Mouse (Mus musculus) erythroblast, embryonic 14.5 days (primary cell): ENCODE data around the gene Olfr1436.

Experiments used
- GATA1 ChIP-seq: IDR thresholded peaks from 2 replicates; pipeline ENCODE4 v1.6.1; 2012; ENCODE audit warnings: low read length, inconsistent platforms, mixed read lengths
- TAL1 ChIP-seq: IDR thresholded peaks from 3 replicates; pipeline ENCODE4 v1.6.1; 2012; ENCODE audit warnings: low read length, inconsistent platforms, mixed read lengths

GRCm38 (mm10) chr19:12325001-12325400 is 26.1 kb upstream of the Olfr1436 start, which contains the start of gene Olfr1437:
- TF ChIP-seq GATA1 (no peak), TAL1 (no peak)
